Mouse (Mus musculus): ENCODE data around the gene Mrtfa.

- TF ChIP-seq CTCF (IDR thresholded peaks at IDR 0.05; ENCODE audit: extremely low read depth, insufficient read depth, insufficient read length, insufficient replicate concordance) (no peak), POLR2A (IDR thresholded peaks at IDR 0.05; ENCODE audit: low read depth, low read length) (no peak)
Observed at GRCm38 (mm10) chr15:81161571-81161970, 29.0 kb downstream of the Mrtfa start.
